In genomic region chr17:51408367-51408766, GRCm38 (mm10) we compare ENCODE assay signal across 13 mouse cellular contexts.
DNase-seq lines count a peak whose midpoint lies in the region; ATAC-seq and TF ChIP-seq lines count a peak whose summit lies in the region.
"Had no signal": no experiment of that assay in that cellular context is flagged by ENCODE, and none has a peak within 500 bp of the region (broad histone marks: within the 10 kb centered on the region; RNA-seq: fewer than 3 reads in every experiment).

No protein-coding gene starts in this region.

- H3K4me1 ChIP-seq in liver, embryonic 12.5 days = peaks cover 14% of the 10 kb centered on the region; the same call in 1 of the 2 replicates
- no peaks in the 10 kb centered on the region for H3K4me1 ChIP-seq in intestine, postnatal 0 days (replicated peaks; ENCODE audit: control insufficient read depth, insufficient read depth, low read length)
- H3K4me1 ChIP-seq: hindbrain, embryonic 15.5 days; limb, embryonic 15.5 days had no signal

- 11% methylated on average over 3 of the region's 3 CpGs for WGBS in liver, embryonic 12.5 days (ENCODE audit: insufficient replicate concordance)
- WGBS in intestine, postnatal 0 days = 44% methylated on average over 3 of the region's 3 CpGs

- ATAC-seq in liver, embryonic 12.5 days = peak; percentile 58; the same call in 1 of the 2 replicates
- ATAC-seq in cerebellum, adult (ENCODE audit: insufficient number of reproducible peaks, low FRiP score, low TSS enrichment) = no peak
- no peak for ATAC-seq in intestine, postnatal 0 days

- no peak overlapping the region for H3K4me3 ChIP-seq in liver, embryonic 12.5 days
- H3K4me3 ChIP-seq in intestine, postnatal 0 days (ENCODE audit: low read depth, low read length) = no peak overlapping the region
- H3K4me3 ChIP-seq: erythroblast, embryonic 14.5 days; hindbrain, embryonic 15.5 days; limb, embryonic 15.5 days had no signal

- peak; percentile 8 for DNase-seq in kidney, postnatal 10 days
- DNase-seq in kidney, adult 9 months = no peak
- DNase-seq in naive thymus-derived CD4-positive, alpha-beta T cell, adult 2 months (ENCODE audit: low read depth) = peak; percentile 93
- DNase-seq in layer of hippocampus, postnatal 14 days (ENCODE audit: low spot score in 2 of 2) = no peak
- no peak for DNase-seq in left cerebral cortex, adult 8-10 months (ENCODE audit: low spot score in 2 of 2)
- DNase-seq: cerebellum, adult 9-10 months; right cerebral cortex, postnatal 25 days had no signal

- no peaks in the 10 kb centered on the region for H3K9me3 ChIP-seq in liver, embryonic 12.5 days (replicated peaks)
- no peaks in the 10 kb centered on the region for H3K9me3 ChIP-seq in intestine, postnatal 0 days (ENCODE audit: control insufficient read depth)
- H3K9me3 ChIP-seq: hindbrain, embryonic 15.5 days; limb, embryonic 15.5 days had no signal

- no peak for TF ChIP-seq CTCF in intestine, postnatal 0 days (IDR thresholded peaks at IDR 0.05; ENCODE audit: low read depth)

- H3K4me2 ChIP-seq in liver, embryonic 12.5 days = peak overlapping the region; percentile 41
- H3K4me2 ChIP-seq in intestine, postnatal 0 days (replicated peaks; ENCODE audit: low read depth) = no peak overlapping the region
- H3K4me2 ChIP-seq: hindbrain, embryonic 15.5 days; limb, embryonic 15.5 days had no signal

- H3K27me3 ChIP-seq in liver, embryonic 12.5 days (replicated peaks) = no peaks in the 10 kb centered on the region
- no peaks in the 10 kb centered on the region for H3K27me3 ChIP-seq in intestine, postnatal 0 days (replicated peaks; ENCODE audit: control insufficient read depth, insufficient read depth, low read length)
- H3K27me3 ChIP-seq: hindbrain, embryonic 15.5 days; limb, embryonic 15.5 days had no signal

- H3K36me3 ChIP-seq in liver, embryonic 12.5 days = no peaks in the 10 kb centered on the region
- H3K36me3 ChIP-seq in intestine, postnatal 0 days (ENCODE audit: control insufficient read depth, insufficient read depth) = no peaks in the 10 kb centered on the region
- H3K36me3 ChIP-seq: hindbrain, embryonic 15.5 days; limb, embryonic 15.5 days had no signal

- no peak overlapping the region for H3K9ac ChIP-seq in liver, embryonic 12.5 days
- no peak overlapping the region for H3K9ac ChIP-seq in intestine, postnatal 0 days (ENCODE audit: low read depth, low read length)
- H3K9ac ChIP-seq: hindbrain, embryonic 15.5 days; limb, embryonic 15.5 days had no signal

- H3K27ac ChIP-seq in liver, embryonic 12.5 days = no peak overlapping the region
- H3K27ac ChIP-seq in intestine, postnatal 0 days (ENCODE audit: low read depth, low read length) = no peak overlapping the region
- H3K27ac ChIP-seq: hindbrain, embryonic 15.5 days; limb, embryonic 15.5 days had no signal

Comparison
In these comparisons a context has a peak if more than half of its experiments do, and no peak if none do; other contexts are left out.
1. DNase-seq: peak in kidney, postnatal 10 days (single experiment) and naive thymus-derived CD4-positive, alpha-beta T cell, adult 2 months (single experiment); none in kidney, adult 9 months (single experiment), layer of hippocampus, postnatal 14 days (0 of 2) and left cerebral cortex, adult 8-10 months (0 of 2).